Mouse (Mus musculus) megakaryocyte, embryonic 14.5 days (primary cell): ENCODE data around the gene Cnnm1. TPM values are rescaled to one million over a fixed set of nuclear protein-coding genes. Genes with fewer than 3 reads are reported as not detected.

Experiments
- H3K27me3 ChIP-seq: replicated peaks from 2 replicates; pipeline ENCODE3; 2012; ENCODE audit warnings: inconsistent platforms
- H3K36me3 ChIP-seq: replicated peaks from 2 replicates; pipeline ENCODE3; 2012; ENCODE audit warnings: low read length, inconsistent platforms, mixed read lengths
- H3K4me1 ChIP-seq: 2 replicates; pipeline ENCODE4 v1.6.1; 2012; ENCODE audit warnings: inconsistent platforms
- H3K4me3 ChIP-seq: replicated peaks from 2 replicates; pipeline ENCODE3; 2012; ENCODE audit warnings: moderate library complexity, mild to moderate bottlenecking, inconsistent platforms
- H3K9me3 ChIP-seq: 2 replicates; pipeline ENCODE4 v1.6.1; 2012; ENCODE audit warnings: inconsistent platforms
- FLI1 ChIP-seq: IDR thresholded peaks from 2 replicates; pipeline ENCODE4 v1.6.1; 2012; ENCODE audit warnings: low read length, inconsistent platforms, mixed read lengths
- GATA1 ChIP-seq: IDR thresholded peaks from 3 replicates; pipeline ENCODE4 v1.6.1; 2012; ENCODE audit warnings: mixed read lengths, low read length, inconsistent platforms, borderline replicate concordance
- polyA plus RNA-seq: library from polyadenylated mRNA; stranded (reverse); fragments of >175 nt; gene quantifications from 2 replicates; pipeline ENCODE4 v1.2.3, GENCODE M21; 2012; ENCODE audit warnings: low replicate concordance; ENCODE audit not compliant: insufficient read depth

Cnnm1 gene
- polyA plus RNA-seq, 1 experiment = not detected

DNA sequence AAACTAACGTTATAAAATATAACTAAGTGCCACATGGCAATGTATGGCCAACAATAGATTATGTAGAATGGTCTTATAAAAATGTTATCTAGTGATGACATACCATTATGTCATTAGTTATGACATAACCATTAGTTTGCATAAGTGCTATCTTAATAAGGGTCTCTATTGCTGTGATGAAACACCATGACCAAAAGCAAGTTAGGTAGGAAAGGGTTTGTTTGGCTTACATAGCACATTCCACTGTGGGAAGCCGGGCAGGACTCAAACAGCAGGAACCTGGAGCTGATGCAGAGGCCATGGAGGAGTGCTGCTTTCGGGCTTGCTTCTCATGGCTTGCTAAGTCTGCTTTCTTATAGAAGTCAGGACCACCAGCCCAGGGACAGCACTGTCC, 24.1 kb downstream of the Cnnm1 start:
- Histone ChIP-seq H3K9me3 (peaks cover 3% of the 10 kb centered on the region; the same call in 1 of the 2 replicates), H3K4me3 (no peak overlapping the region), H3K36me3 (no peaks in the 10 kb centered on the region), H3K27me3 (peaks cover 20% of the 10 kb centered on the region), H3K4me1 (no peaks in the 10 kb centered on the region)
- TF ChIP-seq GATA1 (no peak), FLI1 (no peak)

DNA sequence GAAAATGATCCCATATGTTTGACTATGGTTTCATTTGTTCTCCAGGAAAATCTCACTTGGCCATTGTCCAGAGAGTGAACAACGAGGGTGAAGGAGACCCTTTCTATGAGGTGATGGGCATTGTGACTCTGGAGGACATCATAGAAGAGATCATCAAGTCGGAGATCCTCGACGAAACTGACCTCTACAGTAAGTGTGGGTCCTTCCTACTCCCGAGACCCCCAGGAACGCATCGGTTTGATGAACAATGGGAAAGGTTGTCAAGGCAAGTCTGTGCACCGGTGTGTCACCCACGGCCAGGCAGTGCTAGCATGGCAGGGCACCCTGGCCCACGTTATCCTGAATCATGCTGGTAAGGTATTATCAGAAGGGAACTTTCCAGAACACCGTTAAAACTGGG, 24.8 kb downstream of the Cnnm1 start:
- Histone ChIP-seq H3K9me3 (peaks cover 3% of the 10 kb centered on the region; the same call in 1 of the 2 replicates), H3K4me1 (no peaks in the 10 kb centered on the region), H3K27me3 (peaks cover 26% of the 10 kb centered on the region), H3K4me3 (no peak overlapping the region), H3K36me3 (no peaks in the 10 kb centered on the region)
- TF ChIP-seq GATA1 = no peak
- no peak for TF ChIP-seq FLI1

DNA sequence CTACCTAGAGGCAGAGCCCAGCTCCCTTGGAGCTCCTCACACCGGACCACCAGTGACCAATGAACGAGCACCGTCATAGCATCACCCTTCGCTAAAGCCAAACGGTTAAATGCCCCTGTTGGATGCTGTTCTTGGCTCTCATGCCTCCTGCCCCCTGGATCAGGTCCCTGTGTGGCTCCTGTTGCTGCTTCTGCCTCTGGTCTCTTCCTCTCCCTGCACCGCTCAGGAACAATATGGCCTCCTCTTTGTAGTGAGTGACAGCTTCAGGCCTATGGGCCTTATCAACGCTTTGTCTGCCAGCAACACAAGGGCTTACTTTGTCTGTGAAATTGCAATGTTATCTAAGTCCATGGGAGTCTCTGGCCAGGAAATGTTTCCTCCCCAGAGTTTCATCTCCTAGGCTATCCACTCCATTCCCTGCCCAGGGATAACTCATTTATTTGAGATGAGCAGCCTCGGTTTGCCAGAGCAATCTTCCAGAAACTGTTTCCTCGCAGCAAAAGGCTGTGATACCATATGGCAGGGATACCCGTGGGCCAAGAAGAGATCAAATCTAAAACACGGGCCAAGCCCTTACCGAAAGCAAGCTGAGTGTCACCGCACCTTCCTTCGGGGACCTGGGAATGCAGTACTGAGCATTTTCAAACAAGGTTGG, 25.5 kb downstream of the Cnnm1 start:
- Histone ChIP-seq H3K4me3 (no peak overlapping the region), H3K4me1 (no peaks in the 10 kb centered on the region), H3K27me3 (peaks cover 25% of the 10 kb centered on the region), H3K36me3 (no peaks in the 10 kb centered on the region), H3K9me3 (peaks cover 3% of the 10 kb centered on the region; the same call in 1 of the 2 replicates)
- TF ChIP-seq GATA1 = no peak
- TF ChIP-seq FLI1 = no peak

DNA sequence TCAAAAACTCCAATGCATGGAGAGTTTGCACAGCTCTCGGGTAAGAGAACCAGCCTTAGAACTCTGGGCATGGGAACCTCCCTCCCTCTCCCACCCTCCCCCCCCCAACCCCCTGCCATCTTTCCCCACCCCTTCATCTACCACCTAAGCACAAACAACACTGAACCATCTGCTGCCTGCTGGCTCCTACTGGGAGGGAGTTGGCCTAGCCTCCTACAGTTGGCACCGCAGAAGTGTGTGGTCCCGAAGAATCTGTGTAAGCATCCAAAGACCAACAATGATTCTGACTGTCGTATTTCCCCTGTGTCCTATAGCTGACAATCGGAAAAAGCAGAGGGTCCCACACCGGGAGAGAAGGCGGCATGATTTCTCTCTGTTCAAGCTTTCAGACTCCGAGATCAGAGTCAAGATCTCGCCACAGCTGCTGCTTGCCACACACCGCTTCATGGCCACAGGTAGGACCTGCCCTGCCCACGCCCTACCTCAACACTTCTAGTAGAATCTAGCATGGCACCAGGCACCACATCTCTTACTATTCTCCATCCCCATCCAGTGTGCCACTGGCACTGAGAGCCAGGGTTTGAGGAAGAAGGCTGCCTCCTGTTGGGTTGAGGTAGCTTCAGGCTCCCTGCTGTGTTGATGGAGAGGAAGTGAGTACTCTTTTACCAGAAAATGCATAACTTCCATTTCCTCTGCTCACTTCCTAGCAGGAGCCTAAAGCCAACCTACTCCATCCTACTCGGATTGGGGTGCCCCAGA, 27.9 kb downstream of the Cnnm1 start:
- H3K4me3 ChIP-seq = no peak overlapping the region
- peaks cover 9% of the 10 kb centered on the region for H3K4me1 ChIP-seq
- no peaks in the 10 kb centered on the region for H3K9me3 ChIP-seq
- TF ChIP-seq FLI1 (no peak), GATA1 (no peak)
- peaks cover 32% of the 10 kb centered on the region for H3K27me3 ChIP-seq
- no peaks in the 10 kb centered on the region for H3K36me3 ChIP-seq

DNA sequence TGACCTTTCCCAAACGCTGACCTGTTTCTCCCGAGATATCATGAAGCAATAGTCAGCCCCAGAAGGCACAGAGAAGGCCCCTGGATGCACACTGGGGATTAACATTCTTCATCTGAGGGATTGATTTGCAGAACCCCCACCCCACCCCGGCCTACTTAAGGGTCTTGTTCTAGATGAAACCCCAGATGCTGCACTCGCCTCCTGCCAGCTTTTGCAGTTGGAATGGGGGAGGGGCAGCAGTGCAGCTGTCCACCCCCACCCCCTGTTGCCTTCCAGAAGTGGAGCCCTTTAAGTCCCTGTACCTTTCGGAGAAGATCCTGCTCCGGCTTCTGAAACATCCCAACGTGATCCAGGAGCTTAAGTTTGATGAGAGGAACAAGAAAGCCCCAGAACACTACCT, 29.1 kb downstream of the Cnnm1 start:
- peaks cover 9% of the 10 kb centered on the region for H3K4me1 ChIP-seq
- H3K36me3 ChIP-seq = no peaks in the 10 kb centered on the region
- peaks cover 32% of the 10 kb centered on the region for H3K27me3 ChIP-seq
- TF ChIP-seq GATA1 = no peak
- TF ChIP-seq FLI1 = no peak
- no peaks in the 10 kb centered on the region for H3K9me3 ChIP-seq
- H3K4me3 ChIP-seq = no peak overlapping the region

DNA sequence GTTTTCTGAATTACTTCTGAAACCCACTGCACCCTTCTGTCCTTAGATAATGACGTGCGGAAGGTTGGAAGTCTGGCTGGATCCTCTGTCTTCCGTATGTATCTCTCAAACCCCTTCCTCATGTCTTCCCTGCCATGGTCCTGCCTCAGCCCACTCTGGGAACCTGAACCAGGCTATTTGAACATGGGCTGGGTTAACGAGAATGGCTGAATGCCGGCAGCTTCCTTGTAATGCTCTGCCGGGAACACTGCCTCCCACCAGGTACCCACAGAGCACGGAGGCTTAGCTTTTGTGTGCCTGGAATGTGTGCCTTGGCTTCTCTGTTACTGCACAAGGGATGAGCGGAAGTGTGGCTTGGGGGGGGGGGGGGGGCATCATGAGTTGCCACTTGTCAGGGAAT, 32.1 kb downstream of the Cnnm1 start:
- Histone ChIP-seq H3K36me3 (no peaks in the 10 kb centered on the region), H3K4me1 (peaks cover 9% of the 10 kb centered on the region), H3K9me3 (no peaks in the 10 kb centered on the region), H3K4me3 (no peak overlapping the region), H3K27me3 (peaks cover 35% of the 10 kb centered on the region)
- TF ChIP-seq FLI1 (no peak), GATA1 (no peak)

DNA sequence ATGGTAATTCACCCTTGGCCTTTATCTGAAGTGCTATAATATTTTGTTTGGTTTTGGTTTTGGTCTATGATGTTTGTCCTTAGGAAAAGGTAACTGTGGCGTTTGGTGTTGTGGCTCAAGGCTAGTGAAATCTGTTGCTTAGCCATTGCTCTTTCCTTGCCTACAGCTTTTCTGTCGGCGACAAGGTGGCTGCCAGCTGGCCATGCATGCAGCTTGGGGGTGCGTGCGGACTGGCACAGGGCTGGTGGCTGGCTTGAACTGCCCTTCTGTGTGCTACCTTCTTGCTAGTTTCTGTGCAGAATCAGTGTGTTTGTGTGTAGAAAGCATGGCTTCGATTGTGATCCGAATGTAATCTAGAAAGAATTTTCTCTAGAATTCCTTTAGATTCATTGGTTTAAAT, 32.5 kb downstream of the Cnnm1 start:
- Histone ChIP-seq H3K4me3 (no peak overlapping the region), H3K27me3 (peaks cover 35% of the 10 kb centered on the region), H3K36me3 (no peaks in the 10 kb centered on the region), H3K4me1 (peaks cover 9% of the 10 kb centered on the region), H3K9me3 (no peaks in the 10 kb centered on the region)
- TF ChIP-seq FLI1 (no peak), GATA1 (no peak)

DNA sequence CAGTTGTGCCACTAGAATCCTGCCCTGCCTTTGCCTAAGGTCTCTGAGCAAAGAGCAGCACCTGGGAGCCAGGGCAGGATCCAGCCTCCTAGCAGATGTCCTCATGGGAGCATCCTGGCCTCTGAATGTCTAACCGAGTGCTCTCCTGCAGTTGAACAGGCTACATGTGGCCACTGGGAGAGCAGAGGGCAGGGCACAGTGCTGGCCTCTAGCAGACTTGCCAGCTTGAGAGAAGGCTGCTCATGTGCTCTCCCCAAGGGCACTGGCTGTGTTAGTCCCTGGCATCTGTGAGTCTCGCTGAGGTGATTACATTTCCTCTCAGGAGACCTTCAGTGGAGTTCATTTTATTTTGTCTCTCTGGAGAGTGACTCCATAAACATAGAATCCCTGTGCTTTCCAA, 35.4 kb downstream of the Cnnm1 start:
- no peak for TF ChIP-seq GATA1
- no peak for TF ChIP-seq FLI1
- Histone ChIP-seq H3K4me3 (peak overlapping the region; percentile 6), H3K4me1 (peaks cover 11% of the 10 kb centered on the region), H3K9me3 (no peaks in the 10 kb centered on the region), H3K27me3 (peaks cover 29% of the 10 kb centered on the region), H3K36me3 (no peaks in the 10 kb centered on the region)

DNA sequence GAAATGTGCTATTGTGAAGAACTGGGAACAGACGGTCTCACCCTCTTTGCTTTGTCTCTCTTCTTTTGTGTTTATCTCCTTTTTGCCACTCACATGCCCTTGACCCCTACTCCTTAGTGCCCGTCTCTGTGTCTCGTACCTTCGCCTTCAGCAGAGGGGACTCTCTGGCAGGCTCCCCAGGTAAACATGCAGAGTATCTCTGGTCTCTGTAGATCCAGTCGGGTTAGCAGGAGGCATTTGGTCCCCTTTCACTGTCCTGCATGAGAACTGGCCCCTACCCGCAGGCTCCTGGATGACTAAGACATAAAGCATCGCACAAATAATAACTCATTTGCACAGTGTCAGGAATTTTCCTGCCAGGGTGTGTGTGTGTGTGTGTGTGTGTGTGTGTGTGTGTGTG, 35.8 kb downstream of the Cnnm1 start:
- no peak for TF ChIP-seq FLI1
- TF ChIP-seq GATA1 = no peak
- Histone ChIP-seq H3K9me3 (no peaks in the 10 kb centered on the region), H3K4me3 (no peak overlapping the region), H3K27me3 (peaks cover 29% of the 10 kb centered on the region), H3K4me1 (peaks cover 11% of the 10 kb centered on the region), H3K36me3 (no peaks in the 10 kb centered on the region)

DNA sequence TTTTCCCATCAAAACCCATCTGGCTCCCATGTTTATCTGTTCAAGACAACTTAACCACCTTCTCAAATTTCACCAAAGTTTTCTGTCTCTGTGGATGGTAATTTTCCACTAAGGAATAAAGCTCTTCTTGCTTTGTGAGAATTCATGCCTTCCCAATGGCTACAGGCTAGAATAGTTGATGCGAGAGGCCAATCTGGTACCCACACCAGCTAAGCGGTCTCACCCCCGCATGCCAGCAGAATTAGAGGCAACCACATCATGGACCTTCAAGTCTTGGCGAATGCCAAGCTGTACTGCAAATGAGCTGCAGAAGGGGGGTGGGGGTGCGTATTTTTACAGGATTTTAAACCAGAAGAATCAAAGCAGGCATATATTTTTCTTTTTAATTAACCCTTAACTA, 37.2 kb downstream of the Cnnm1 start:
- peaks cover 27% of the 10 kb centered on the region for H3K27me3 ChIP-seq
- no peak overlapping the region for H3K4me3 ChIP-seq
- H3K36me3 ChIP-seq = no peaks in the 10 kb centered on the region
- H3K4me1 ChIP-seq = peaks cover 8% of the 10 kb centered on the region
- no peaks in the 10 kb centered on the region for H3K9me3 ChIP-seq
- TF ChIP-seq FLI1 (no peak), GATA1 (no peak)

DNA sequence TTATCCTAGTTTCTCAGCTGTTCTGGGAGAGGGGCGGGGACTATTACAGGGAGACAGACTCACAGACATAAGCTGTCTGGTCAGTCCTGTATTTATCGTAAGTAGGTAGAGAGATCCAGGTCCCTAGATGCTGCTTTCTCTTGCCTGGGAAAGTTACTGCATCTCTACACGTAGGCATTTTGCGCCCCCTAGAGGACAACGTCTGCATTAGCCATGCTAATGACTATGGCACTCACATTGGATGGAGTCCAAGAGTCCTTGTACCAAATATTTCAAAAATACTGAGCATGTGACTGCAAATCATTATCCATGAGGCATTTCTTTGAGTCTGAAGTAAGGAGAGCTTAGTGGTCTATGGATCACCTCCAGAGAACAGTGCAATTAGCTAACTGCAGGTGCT, 38.7 kb downstream of the Cnnm1 start:
- TF ChIP-seq GATA1 = no peak
- no peak for TF ChIP-seq FLI1
- peaks cover 29% of the 10 kb centered on the region for H3K27me3 ChIP-seq
- no peaks in the 10 kb centered on the region for H3K9me3 ChIP-seq
- no peaks in the 10 kb centered on the region for H3K36me3 ChIP-seq
- 0 out of 2 replicates have a peak, but pooled peaks cover 3% of the 10 kb centered on the region for H3K4me1 ChIP-seq
- no peak overlapping the region for H3K4me3 ChIP-seq
